Mouse (Mus musculus): ENCODE data around the gene Serpina1c. TPM values are rescaled to one million over a fixed set of nuclear protein-coding genes. Genes with fewer than 3 reads are reported as not detected.
A peak's percentile ranks its signal among the peaks of the same experiment; 100 is the strongest.
"Not testable (repeated sequence)": the region's sequence is repeated elsewhere in the genome, so short reads cannot be mapped to it uniquely, and the experiment has no call there.

The Serpina1c gene
- polyA plus RNA-seq (2015; fragmentation: Nextera tagmentation; extraction: Ambion mirVana), result 30.0 and 31.8 TPM in 2 replicates

DNA sequence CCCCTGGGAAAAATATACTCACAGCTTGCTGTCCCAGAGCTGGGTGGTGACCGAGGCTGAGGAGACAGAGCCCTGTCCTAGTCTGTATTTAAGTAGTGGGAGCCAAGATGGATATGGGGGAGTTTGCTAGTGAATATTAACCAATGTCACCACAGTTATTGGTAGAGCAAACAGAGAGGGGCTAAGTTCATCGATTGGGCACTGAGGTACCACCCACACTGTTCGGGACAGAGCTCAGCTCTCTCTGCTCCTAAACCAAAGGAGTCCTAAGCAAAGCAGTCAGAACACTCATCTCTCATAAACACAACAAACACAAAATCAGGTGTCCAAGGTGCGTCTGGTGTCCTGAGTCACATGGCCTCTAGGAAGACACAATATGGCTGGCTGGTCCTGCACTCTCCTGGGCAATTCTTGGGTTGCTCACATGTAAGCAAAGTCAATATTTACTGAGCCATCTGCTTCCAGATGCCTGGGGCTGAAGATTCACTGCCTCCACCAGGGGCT, at the start of gene Serpina1c:
Gene Serpina1c, minus strand, starts transcription at position 51 of the 504 bp plus-strand sequence.
- 63% methylated on average over 4 of the region's 4 CpGs for WGBS
- not testable (repeated sequence) for H3K4me2 ChIP-seq (replicated peaks); H3K4me1 ChIP-seq (replicated peaks); H3K9ac ChIP-seq; H3K27ac ChIP-seq; H3K9me3 ChIP-seq; H3K4me3 ChIP-seq (replicated peaks); ATAC-seq; H3K27me3 ChIP-seq (replicated peaks); H3K36me3 ChIP-seq

DNA sequence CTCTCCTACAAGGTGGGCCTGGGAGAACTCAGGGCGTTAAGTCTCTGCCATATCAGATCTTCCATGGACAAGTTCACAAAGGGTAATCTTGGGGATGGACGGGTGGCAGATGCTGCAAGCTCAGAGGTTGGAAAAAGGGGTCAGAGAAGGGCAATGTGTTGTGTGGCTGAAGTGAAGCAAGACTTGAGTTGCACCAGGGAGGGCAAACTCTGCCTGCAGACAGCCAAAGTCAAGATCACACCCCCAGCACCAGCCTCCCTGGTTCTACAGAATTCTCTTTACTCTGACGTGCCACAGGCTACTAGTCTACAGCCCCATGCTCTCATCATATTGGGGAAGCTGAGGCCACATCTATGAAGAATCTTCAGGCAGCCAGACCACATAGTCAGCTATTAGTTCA, 48.3 kb upstream of the Serpina1c start:
- ATAC-seq; H3K27ac ChIP-seq; H3K4me3 ChIP-seq (replicated peaks); H3K4me2 ChIP-seq (replicated peaks); H3K27me3 ChIP-seq (replicated peaks); H3K9ac ChIP-seq; H3K36me3 ChIP-seq; H3K4me1 ChIP-seq (replicated peaks); H3K9me3 ChIP-seq: not testable (repeated sequence)
- 72% methylated on average over 3 of the region's 3 CpGs for WGBS

DNA sequence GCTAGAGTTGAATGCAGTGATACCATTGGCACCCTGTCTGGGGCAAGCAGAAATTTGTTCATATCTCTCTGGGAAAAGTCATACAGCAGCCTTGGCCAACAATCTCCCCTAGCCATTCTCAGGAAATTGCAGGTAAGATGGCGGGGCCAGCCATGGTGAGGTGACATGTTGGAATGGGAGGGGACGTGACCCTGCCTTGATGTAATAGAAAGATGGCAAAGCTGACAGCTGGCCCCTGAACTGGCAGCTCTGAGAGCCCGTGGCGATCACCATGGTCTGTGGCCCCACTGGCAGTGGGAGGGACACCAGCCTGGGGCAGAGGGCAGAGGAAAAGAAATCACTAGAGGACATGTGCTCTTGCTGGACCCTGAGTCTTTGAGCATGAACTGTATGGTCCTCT, 41.6 kb upstream of the Serpina1c start:
- Histone ChIP-seq H3K4me1 (replicated peaks) (no peaks in the 10 kb centered on the region), H3K36me3 (no peaks in the 10 kb centered on the region), H3K4me3 (replicated peaks) (no peak overlapping the region), H3K4me2 (replicated peaks) (no peak overlapping the region), H3K27me3 (replicated peaks) (no peaks in the 10 kb centered on the region), H3K9me3 (no peaks in the 10 kb centered on the region), H3K27ac (no peak overlapping the region), H3K9ac (no peak overlapping the region)
- WGBS, result 91% methylated on average over 4 of the region's 4 CpGs
- no peak for ATAC-seq

DNA sequence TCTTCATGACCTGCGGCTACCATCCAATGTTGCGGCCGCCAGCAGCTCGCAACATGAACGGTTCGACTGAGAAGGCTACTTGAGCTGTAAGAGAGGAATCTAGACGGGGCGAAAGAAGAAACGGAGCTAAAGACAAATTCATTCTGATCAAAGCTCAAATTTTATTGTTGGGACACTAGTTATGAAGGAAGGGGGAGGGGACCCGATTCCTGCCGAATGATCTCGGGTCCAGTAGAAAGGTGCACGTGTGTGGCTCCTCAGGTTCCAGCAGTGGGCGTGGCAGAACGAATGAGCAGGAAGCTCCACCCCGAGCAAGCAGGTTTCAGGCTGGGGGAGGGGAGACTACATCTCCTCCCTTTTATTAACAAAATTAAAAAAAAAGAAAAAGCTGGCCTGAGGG, 4.5 kb upstream of the Serpina1c start:
- not testable (repeated sequence) for ATAC-seq; H3K9ac ChIP-seq; H3K27ac ChIP-seq; H3K4me1 ChIP-seq (replicated peaks); H3K27me3 ChIP-seq (replicated peaks); H3K4me3 ChIP-seq (replicated peaks); H3K4me2 ChIP-seq (replicated peaks); H3K36me3 ChIP-seq; H3K9me3 ChIP-seq
- 95% methylated on average over 12 of the region's 16 CpGs for WGBS

DNA sequence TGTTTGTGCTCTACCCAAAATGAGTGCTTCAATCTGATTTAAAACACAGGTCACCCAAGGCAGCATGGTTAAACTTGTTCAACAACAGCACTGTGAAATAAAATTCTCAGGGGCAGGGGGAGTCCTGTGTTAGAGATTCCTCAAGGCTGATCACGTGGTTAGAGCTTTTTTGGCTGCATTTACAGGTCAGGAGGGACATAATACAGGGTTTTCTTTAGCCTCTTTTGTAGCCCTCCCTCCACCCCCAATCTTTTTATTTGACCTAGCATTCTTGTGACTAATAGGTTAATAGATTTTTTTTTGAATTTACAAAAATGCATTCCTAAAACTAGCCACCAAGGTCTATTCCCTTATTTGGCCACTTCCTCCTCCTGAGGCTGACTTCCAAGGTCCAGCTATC, 3.1 kb upstream of the Serpina1c start:
- ATAC-seq; H3K27me3 ChIP-seq (replicated peaks); H3K9ac ChIP-seq; H3K36me3 ChIP-seq; H3K4me2 ChIP-seq (replicated peaks); H3K4me3 ChIP-seq (replicated peaks); H3K4me1 ChIP-seq (replicated peaks); H3K27ac ChIP-seq; H3K9me3 ChIP-seq: not testable (repeated sequence)
- 23% methylated on average over 1 of the region's 1 CpGs for WGBS

DNA sequence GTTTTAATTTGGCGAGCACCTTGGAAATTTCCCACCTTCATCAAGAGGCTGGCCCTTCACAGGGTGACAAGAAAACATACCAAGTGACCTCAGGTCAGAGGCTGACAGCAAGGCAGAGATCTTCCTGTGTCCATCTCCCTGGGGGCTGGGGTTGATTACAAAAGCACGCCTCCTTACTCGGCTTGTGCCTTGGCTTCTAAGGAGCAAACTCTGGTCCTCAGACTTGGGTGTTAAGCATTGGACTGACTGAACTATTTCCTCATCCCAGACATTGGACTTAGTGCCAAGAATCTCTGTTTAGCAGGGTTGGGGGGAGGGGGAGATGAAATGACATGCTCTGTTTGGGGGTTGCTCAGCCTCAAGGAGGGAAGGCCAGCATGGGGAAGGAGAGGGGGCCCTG, 2.8 kb downstream of the Serpina1c start:
- not testable (repeated sequence) for H3K4me2 ChIP-seq (replicated peaks); H3K9ac ChIP-seq; H3K4me1 ChIP-seq (replicated peaks); H3K27me3 ChIP-seq (replicated peaks); H3K9me3 ChIP-seq; H3K27ac ChIP-seq; ATAC-seq; H3K36me3 ChIP-seq; H3K4me3 ChIP-seq (replicated peaks)
- WGBS, result 84% methylated on average over 3 of the region's 3 CpGs

DNA sequence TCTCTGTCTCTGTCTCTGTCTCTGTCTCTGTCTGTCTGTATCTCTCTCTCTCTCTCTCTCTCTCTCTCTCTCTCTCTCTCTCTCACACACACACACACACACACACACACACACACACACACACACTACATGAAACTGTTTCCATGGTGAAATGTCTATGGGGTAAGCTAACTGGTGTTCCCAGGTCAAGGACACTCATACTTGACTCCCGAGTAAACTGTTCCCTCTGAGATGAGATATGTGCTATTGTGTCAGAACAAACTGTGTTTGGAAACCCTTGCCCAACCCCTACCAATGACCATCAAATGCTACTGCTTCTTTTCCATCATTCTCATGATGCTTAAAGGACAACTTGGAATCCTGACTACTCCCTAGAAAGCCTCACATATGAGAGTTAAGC, 37.8 kb downstream of the Serpina1c start:
- not testable (repeated sequence) for H3K4me1 ChIP-seq (replicated peaks); ATAC-seq; H3K36me3 ChIP-seq; H3K27me3 ChIP-seq (replicated peaks); H3K9ac ChIP-seq; H3K4me3 ChIP-seq (replicated peaks); H3K9me3 ChIP-seq; H3K4me2 ChIP-seq (replicated peaks); H3K27ac ChIP-seq
- 54% methylated on average over 1 of the region's 1 CpGs for WGBS

DNA sequence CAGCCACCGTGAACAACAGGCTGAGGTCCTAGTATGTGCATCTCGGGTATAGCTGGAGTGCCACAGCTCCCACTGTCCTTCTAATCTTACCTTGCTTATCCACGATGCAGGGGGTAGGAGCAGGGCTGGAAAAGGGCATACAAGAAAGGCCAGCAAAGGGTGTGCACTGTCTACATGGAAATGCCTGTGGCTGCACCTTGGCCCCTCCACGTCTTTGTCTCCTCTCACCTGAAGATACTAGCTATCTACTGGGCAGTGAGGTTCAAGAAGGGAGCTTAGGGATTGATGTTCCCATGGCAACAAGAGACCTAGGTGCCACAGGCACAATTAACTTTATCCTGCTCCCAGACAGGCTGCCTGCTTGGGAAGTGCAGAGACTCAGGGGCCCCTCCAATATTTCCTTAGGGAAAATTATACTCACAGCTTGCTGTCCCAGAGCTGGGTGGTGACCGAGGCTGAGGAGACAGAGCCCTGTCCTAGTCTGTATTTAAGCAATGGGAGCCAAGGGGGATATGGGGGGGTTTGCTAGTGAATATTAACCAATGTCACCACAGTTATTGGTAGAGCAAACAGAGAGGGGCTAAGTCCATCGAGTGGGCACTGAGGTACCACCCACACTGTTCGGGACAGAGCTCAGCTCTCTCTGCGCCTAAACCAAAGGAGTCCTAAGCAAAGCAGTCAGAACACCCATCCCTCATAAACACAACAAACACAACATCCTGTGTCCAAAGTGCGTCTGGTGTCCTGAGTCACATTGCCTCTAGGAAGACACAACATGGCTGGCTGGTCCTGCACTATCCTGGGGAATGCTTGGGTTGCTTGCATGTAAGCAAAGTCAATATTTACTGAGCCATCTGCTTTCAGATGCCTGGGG, 41.3 kb downstream of the Serpina1c start, which contains the start of gene Serpina1a:
Gene Serpina1a, minus strand, starts transcription at position 462 of the 874 bp plus-strand sequence.
- ATAC-seq, result peak; percentile 82
- not testable (repeated sequence) for H3K4me3 ChIP-seq (replicated peaks)

DNA sequence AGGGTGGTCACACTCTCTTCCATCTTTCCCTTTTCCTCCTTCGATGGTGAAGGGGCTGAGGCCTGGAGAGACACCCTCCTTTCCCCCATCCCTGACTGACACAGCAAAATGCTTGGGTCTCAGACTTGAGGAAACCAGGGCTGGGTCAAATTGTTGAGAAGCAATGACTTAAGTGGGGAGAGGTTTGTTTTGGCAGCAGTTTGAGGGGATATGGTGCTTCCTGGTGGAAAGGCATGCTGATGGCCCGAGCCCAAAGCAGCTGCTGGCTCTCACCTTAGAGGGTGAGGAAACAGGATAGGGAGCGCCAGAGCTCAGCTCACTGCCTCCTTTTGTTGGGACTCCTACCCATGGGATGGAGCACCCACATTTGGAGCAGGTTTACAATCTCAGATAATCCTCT, 43.7 kb downstream of the Serpina1c start:
- no peak overlapping the region for H3K4me2 ChIP-seq (replicated peaks)
- H3K4me1 ChIP-seq (replicated peaks), result no peaks in the 10 kb centered on the region
- no peaks in the 10 kb centered on the region for H3K9me3 ChIP-seq
- WGBS, result 90% methylated on average over 3 of the region's 3 CpGs
- H3K27me3 ChIP-seq (replicated peaks), result no peaks in the 10 kb centered on the region
- H3K27ac ChIP-seq, result no peak overlapping the region
- no peak for ATAC-seq
- no peak overlapping the region for H3K9ac ChIP-seq
- H3K4me3 ChIP-seq (replicated peaks), result no peak overlapping the region
- H3K36me3 ChIP-seq, result no peaks in the 10 kb centered on the region

More for the DNA sequence above, 41.3 kb downstream of the Serpina1c start, which contains the start of gene Serpina1a:
- H3K9ac ChIP-seq; H3K4me1 ChIP-seq (replicated peaks); H3K27ac ChIP-seq; H3K9me3 ChIP-seq; H3K4me2 ChIP-seq (replicated peaks); H3K27me3 ChIP-seq (replicated peaks); H3K36me3 ChIP-seq: not testable (repeated sequence)
- WGBS, result 60% methylated on average over 9 of the region's 9 CpGs

DNA sequence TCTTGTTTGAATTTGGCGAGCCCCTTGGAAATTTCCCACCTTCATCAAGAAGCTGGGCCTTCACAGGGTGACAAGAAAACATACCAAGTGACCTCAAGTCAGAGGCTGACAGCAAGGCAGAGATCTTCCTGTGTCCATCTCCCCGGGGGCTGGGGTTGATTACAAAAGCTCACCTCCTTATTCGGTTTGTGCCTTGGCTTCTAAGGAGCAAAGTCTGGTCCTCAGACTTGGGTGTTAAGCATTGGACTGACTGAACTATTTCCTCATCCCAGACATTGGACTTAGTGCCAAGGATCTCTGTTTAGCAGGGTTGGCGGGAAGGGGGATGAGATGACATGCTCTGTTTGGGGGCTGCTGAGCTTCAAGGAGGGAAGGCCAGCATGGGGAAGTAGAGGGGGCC, 44.1 kb downstream of the Serpina1c start:
- not testable (repeated sequence) for H3K27me3 ChIP-seq (replicated peaks); H3K4me2 ChIP-seq (replicated peaks); H3K9ac ChIP-seq; H3K36me3 ChIP-seq; H3K9me3 ChIP-seq; ATAC-seq; H3K27ac ChIP-seq; H3K4me1 ChIP-seq (replicated peaks); H3K4me3 ChIP-seq (replicated peaks)
- WGBS, result 74% methylated on average over 3 of the region's 4 CpGs

DNA sequence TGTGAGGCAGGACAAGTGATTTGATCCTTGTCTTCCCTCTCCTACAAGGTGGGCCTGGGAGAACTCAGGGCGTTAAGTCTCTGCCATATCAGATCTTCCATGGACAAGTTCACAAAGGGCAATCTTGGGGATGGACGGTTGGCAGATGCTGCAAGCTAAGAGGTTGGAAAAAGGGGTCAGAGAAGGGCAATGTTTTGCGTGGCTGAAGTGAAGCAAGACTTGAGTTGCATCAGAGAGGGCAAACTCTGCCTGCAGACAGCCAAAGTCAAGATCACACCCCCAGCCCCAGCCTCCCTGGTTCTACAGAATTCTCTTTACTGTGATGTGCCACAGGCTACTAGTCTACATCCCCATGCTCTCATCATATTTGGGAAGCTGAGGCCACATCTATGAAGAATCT, 45.1 kb downstream of the Serpina1c start:
- WGBS, result 80% methylated on average over 3 of the region's 3 CpGs

DNA sequence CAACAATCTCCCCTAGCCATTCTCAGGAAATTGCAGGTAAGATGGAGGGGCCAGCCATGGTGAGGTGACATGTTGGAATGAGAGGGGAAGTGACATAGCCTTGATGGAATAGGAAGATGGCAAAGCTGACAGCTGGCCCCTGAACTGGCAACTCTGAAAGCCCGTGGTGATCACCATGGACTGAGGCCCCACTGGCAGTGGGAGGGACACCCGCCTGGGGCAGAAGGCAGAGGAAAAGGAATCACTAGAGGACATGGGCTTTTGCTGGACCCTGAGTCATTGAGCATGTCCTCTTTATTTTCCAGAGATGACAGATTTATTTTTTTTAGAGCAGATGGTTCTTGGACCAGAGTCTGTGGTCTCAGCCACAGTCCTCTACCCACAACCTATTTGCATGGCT, 51.7 kb downstream of the Serpina1c start:
- H3K9ac ChIP-seq; H3K9me3 ChIP-seq; ATAC-seq; H3K4me1 ChIP-seq (replicated peaks); H3K4me3 ChIP-seq (replicated peaks); H3K36me3 ChIP-seq; H3K4me2 ChIP-seq (replicated peaks); H3K27ac ChIP-seq; H3K27me3 ChIP-seq (replicated peaks): not testable (repeated sequence)
- 87% methylated on average over 2 of the region's 2 CpGs for WGBS

More for the DNA sequence above, 45.1 kb downstream of the Serpina1c start:
- not testable (repeated sequence) for H3K36me3 ChIP-seq; H3K9ac ChIP-seq; H3K4me1 ChIP-seq (replicated peaks); H3K27me3 ChIP-seq (replicated peaks); ATAC-seq; H3K4me3 ChIP-seq (replicated peaks); H3K9me3 ChIP-seq; H3K27ac ChIP-seq; H3K4me2 ChIP-seq (replicated peaks)

Measured in intestine, embryonic 15.5 days (tissue).